Mouse (Mus musculus) frontal cortex, adult 2 months (tissue): ENCODE measurements at regions not wholly inside any gene's neighbourhood (a gene's known extent, or its start where the extent isn't known, plus 50 kb on each side); places are given as distances from the start of the nearest gene placed in this dataset.

Experiments used
- DNase-seq, 2 experiments: peaks; one replicate each; pipeline ENCODE4 v3.0.0; 2022; ENCODE audit warnings: low spot score in 1 of 2; ENCODE audit errors: extremely low spot score in 1 of 2

DNA sequence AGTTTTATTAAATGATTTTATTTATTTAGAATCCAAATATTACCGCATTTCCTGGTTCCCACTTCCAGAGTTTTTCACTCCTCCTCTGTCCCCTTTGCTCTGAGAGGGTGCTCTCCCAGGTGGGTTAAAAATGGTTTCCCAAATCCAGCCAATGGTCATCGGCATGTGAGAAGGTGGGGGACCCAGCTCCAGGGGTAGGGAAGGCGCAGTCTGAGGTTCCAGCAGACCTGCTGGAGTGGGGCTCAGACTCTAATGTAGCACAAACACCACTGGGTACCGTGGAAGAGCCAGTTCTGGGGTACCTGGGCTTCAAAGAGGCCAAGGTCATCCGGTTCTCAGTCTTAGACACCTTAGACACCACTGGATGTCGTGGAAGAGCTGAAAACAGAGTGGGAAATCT lies 875.6 kb downstream of the Fscb start:
- DNase-seq, result no peak

DNA sequence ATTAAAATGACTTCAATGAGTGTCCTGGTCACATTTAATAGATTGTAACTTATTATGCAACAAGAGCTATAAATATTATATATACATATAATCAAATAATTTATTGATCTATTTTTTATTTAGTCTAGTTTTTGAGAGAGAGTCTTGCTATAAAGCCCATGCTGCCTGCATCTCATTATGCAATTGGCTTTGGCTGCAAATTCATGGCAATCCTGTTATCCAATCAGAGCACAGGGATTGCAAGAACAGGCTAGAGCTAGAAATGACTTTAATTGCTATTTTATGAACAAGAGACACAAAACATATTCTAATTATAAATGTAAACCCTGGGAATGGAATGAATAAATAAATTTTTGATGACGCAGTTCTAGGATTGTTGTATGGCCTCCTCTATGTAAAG lies 919.8 kb downstream of the Fscb start:
- no peak for DNase-seq

DNA sequence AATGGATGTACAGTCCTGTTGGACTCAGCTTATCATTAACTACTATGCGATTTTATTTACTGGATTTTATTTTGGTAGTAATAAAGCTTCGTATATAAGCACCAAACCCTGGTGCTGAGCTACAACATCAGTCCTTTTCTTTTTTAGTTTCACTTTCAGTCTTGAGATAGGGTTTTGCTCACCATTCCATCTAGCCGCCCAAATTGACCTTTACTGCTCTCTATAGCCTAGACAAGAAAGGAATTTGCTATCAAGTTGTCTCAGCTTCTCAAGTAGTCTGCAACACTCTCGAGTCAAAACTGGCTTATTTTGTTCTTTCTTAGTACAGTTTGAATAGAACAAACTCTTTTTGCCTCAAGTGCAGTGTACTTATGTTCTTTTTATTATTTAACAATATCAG lies 921.7 kb downstream of the Fscb start:
- DNase-seq, result no peak

DNA sequence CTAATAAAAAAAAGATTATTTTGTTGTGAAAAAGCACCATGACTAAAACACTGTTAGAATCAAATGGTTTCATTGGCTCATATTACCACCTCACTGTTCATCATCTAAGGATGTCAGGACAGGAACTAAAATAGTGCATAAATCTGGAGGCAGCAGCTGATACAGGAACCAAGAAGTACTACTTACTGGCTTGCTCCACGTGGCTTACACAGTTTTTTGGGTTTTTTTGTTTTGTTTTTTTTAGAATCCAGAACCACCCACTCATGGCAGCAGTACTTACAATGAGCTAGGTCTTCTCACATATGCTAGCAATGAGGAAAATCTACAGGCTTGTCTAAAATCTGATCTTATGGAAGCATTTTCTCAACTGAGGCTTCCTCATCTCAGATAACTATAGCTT lies 940.4 kb downstream of the Fscb start:
- peak; percentile 20 to 48 for DNase-seq

DNA sequence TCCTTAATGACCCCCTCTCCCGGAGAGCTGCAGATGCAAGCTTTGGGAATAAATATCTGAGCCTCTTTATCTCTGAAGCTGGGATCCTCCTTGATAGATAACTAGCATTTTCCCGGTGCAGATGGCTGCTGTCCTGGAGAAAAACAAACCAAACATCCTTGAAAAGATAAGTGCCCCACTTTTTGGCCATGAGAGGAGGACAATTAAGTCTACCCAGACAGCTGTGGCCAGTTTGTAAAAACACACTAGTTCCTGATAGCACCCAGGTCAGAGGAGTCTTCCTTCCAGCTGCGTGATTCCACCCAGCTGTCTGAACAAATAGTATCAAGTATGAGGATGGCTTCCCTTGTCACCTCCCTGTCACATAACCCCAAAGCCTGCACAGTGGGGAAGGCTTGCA lies 970.7 kb downstream of the Fscb start:
- DNase-seq, result no peak

DNA sequence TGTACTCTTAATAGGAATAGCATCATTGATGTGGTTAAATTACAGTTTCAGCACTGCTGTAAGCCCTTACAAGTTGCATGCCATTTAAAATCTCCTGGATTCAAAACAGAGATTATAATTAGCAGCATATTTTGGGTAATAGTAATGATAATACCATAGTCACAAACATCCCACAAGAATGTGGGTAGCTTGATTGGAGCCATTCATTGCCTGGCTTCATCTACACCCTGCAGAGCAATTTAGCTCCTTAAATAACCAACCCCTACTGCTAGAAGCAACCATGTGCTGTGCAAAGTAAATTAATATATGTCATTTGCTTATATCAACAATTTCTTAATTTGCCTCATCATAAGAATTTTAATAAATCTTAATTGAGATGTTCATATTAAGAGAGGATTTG lies 984.1 kb downstream of the Fscb start:
- no peak for DNase-seq

DNA sequence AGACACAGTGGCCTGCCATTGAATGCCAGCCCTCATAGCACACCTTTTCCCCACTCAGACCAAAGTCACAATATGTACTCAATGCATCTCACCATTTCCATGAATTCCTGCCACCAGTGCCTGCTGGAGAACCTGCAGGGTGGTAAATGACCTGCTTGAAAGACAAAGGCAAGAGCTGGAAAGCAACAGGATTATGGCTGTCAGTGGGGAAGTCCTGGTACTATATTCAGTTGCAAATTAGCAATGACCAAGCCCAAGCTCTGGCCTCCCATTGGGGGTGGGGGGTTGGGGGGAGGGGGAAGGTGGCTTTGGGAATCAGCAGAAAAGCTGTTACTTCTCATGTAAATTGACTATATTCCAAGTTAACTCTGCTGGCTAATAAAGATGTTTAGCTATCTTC lies 990.4 kb downstream of the Fscb start:
- no peak for DNase-seq

DNA sequence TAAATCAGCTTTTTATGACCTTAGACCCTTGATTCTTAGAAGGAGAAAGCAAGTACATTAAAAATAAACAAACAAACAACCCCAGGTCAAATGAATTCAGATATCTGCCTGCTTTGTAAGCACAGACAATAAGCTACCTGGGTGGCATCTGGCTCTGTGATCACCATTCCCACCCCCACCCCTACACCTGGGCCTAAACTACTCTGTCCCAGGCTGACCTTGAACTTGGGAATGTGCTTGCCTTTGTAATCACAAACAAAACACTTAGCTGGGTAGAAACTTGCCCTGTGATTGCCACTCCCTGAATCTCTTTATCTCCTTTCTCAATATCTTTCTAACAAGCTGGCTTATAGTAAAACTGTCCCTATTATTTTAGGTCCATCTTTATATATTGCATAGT lies 1005.6 kb downstream of the Fscb start:
- DNase-seq, result no peak
